Mouse (Mus musculus): ENCODE data around the gene Fcer1g. TPM values are rescaled to one million over a fixed set of nuclear protein-coding genes. Genes with fewer than 3 reads are reported as not detected.

Fcer1g gene
- polyA plus RNA-seq, 1 experiment from 2014 or later, result 37.2 TPM

DNA sequence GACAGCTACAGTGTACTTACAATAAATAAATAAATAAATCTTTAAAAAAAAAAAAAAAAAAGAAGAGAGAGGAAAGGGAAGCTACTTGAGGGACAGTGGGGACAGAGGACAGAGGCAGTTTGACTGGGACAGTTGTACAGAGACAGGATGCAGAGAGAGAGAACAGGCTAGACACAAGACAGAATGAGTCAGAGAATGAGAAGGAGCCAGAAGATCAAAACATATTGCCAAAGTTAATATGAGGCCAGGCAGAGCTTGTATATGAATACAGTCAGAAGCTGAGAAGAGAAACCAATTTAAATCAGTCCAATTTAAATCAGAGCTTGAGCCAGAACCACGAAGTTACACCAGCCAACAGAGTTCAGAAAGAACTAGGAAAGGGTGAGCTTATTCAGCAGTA is 34.2 kb upstream of the Fcer1g start:
- no peaks in the 10 kb centered on the region for H3K9me3 ChIP-seq (ENCODE audit: low read length)
- H3K27ac ChIP-seq (ENCODE audit: low read length), result no peak overlapping the region
- no peak for ATAC-seq (ENCODE audit: low FRiP score, low TSS enrichment)
- H3K36me3 ChIP-seq (ENCODE audit: insufficient read depth, low read length), result peaks cover 8% of the 10 kb centered on the region
- WGBS, result 63% methylated on average over 1 of the region's 1 CpGs
- peaks cover 11% of the 10 kb centered on the region for H3K4me1 ChIP-seq (ENCODE audit: insufficient read depth, low read length)
- H3K4me3 ChIP-seq (ENCODE audit: low read length), result no peak overlapping the region
- H3K27me3 ChIP-seq (ENCODE audit: insufficient read depth, low read length), result no peaks in the 10 kb centered on the region
- H3K4me2 ChIP-seq (replicated peaks; ENCODE audit: low read depth, low read length), result no peak overlapping the region
- no peak overlapping the region for H3K9ac ChIP-seq (replicated peaks; ENCODE audit: low read length)

DNA sequence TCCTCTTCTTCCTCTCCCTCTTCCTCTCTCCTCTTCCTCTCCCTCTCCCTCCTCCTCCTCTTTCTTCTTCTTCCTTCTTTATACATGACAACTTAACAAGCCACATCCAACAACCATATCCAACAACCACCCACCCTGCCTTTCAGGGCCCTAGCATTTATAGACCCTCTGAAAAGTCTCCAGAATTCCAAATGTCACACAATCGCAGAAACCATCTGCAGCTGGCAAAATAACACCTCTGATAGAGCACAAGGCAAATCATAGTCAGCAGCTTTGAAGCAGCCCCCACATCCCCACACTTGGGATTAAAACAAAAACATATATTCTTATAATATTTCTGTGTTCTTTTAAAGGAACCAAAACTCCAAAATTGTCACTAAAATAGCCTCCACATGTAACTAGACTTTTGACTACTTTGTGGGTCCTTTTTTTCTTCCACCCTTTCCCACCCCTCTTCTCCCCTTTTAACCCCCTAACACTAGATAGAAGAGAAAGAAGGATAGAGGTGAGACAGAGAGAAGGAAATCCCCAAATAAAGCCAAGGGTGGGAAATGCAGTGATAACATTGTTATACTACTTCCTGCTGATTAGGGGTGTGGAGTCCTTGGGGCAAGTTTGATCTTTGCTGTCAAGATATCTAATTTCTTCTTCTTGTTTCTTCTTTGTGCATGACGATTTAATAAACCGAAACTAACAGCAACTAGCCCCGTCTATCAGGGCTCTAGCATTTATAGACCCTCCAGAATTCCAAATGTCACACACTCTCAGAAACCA is 32.0 kb upstream of the Fcer1g start:
- Histone ChIP-seq H3K4me1 (ENCODE audit: insufficient read depth, low read length) (peaks cover 12% of the 10 kb centered on the region), H3K9me3 (ENCODE audit: low read length) (no peaks in the 10 kb centered on the region), H3K9ac (replicated peaks; ENCODE audit: low read length) (no peak overlapping the region), H3K4me3 (ENCODE audit: low read length) (no peak overlapping the region), H3K27ac (ENCODE audit: low read length) (no peak overlapping the region), H3K36me3 (ENCODE audit: insufficient read depth, low read length) (no peaks in the 10 kb centered on the region), H3K4me2 (replicated peaks; ENCODE audit: low read depth, low read length) (no peak overlapping the region), H3K27me3 (ENCODE audit: insufficient read depth, low read length) (no peaks in the 10 kb centered on the region)
- no peak for ATAC-seq (ENCODE audit: low FRiP score, low TSS enrichment)
- WGBS, result 59% methylated on average over 4 of the region's 4 CpGs

DNA sequence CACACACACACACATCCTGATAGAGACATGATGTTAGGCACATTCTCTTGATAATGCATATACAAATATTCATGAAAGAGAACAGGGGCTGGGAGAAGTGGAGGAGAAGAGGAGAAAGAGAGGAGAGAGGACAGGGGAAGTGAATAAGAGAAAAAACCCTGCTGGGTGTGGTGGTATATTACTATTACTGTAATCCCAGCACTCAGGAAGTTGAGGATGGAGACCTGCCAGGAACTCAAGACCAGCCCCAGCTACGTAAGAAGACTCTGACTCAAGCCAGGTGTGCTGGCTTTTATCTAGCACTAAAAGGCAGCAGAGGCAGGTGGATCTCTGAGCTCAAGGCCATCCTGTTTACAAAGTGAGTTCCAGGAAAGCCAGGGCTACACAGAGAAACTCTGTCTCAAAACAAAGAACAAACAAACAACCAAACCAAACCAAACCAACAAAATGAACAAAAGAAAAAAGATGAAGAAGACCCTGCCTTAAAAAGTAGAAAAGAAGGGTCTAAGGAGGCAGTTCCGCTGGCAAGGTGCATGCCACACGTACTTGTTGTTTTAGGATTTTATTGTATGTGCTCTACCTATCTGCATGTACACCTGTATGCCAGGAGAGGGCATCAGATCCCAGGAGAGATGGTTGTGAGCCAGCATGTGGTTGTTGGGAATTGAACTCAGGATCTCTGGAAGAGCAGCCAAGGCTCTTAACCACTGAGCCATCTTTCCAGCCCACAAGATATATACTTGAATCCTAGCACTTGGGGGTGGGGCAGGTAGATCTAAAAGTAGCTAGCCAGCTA is 29.7 kb upstream of the Fcer1g start:
- H3K27ac ChIP-seq (ENCODE audit: low read length), result peak overlapping the region; percentile 94

DNA sequence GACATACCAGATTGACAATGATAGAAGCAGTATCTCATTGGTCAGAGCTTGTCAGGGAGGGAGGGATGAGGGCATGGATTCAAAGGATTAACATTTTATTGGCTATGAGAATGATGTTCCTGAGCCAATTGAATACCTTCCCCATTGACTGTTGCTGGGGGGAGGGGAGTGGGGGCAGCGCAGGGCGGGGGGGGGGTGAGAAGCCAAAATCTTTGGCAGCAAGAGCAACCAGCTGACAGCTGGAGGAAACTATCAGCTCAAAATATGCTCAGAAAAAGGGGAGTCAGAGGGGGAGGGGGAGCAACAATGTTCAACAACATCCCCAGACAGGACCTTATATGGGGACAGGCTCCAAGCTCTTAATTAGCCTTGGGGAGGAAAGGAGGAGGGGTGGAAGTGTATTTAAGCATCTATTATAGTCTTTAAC is 29.0 kb upstream of the Fcer1g start:
- Histone ChIP-seq H3K36me3 (ENCODE audit: insufficient read depth, low read length) (peaks cover 5% of the 10 kb centered on the region; the same call in 1 of the 2 replicates), H3K27me3 (ENCODE audit: insufficient read depth, low read length) (no peaks in the 10 kb centered on the region), H3K4me1 (ENCODE audit: insufficient read depth, low read length) (peaks cover 8% of the 10 kb centered on the region), H3K9ac (replicated peaks; ENCODE audit: low read length) (no peak overlapping the region), H3K27ac (ENCODE audit: low read length) (peak overlapping the region; percentile 94), H3K9me3 (ENCODE audit: low read length) (no peaks in the 10 kb centered on the region), H3K4me3 (ENCODE audit: low read length) (no peak overlapping the region), H3K4me2 (replicated peaks; ENCODE audit: low read depth, low read length) (peak overlapping the region; percentile 28)
- WGBS, result 8% methylated on average over 2 of the region's 2 CpGs
- ATAC-seq (ENCODE audit: low FRiP score, low TSS enrichment), result peak; percentile 89

More for the DNA sequence above, 29.7 kb upstream of the Fcer1g start:
- Histone ChIP-seq H3K4me1 (ENCODE audit: insufficient read depth, low read length) (peaks cover 8% of the 10 kb centered on the region), H3K27me3 (ENCODE audit: insufficient read depth, low read length) (no peaks in the 10 kb centered on the region), H3K4me2 (replicated peaks; ENCODE audit: low read depth, low read length) (no peak overlapping the region; the same call in 1 of the 2 replicates), H3K36me3 (ENCODE audit: insufficient read depth, low read length) (peaks cover 2% of the 10 kb centered on the region; the same call in 1 of the 2 replicates), H3K9ac (replicated peaks; ENCODE audit: low read length) (no peak overlapping the region), H3K4me3 (ENCODE audit: low read length) (no peak overlapping the region), H3K9me3 (ENCODE audit: low read length) (no peaks in the 10 kb centered on the region)
- WGBS, result 85% methylated on average over 3 of the region's 3 CpGs
- ATAC-seq (ENCODE audit: low FRiP score, low TSS enrichment), result 0 out of 2 replicates have a peak, but pooled peaks have one; percentile 1

DNA sequence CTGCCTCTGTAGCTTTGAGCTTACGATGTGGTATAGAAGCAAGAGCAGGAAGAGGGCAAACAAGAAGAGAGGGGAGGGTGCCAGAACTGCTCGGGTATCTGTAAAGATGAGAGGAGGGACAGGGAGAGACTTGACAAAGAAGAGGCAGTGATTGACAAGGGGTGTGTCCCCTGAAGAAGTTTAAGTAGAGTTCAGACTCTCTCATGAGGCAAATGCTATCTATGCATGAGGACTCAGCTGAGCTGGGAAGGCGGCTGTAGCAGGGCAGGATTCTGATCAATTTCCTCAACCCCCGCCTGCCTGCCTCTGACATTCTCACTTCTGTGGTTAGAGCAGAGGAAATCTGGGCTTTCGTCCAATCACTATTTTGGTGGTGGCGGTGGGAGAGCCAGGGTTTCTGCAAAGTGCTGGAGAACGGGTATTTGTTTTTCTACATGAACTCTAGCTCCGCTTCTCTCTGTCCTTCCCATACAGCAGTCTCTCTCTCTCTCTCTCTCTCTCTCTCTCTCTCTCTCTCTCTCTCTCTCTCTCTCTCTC is 28.5 kb upstream of the Fcer1g start:
- H3K9ac ChIP-seq (replicated peaks; ENCODE audit: low read length), result peak overlapping the region; percentile 58
- WGBS, result 4% methylated on average over 8 of the region's 8 CpGs
- no peaks in the 10 kb centered on the region for H3K27me3 ChIP-seq (ENCODE audit: insufficient read depth, low read length)
- peaks cover 6% of the 10 kb centered on the region; the same call in 1 of the 2 replicates for H3K36me3 ChIP-seq (ENCODE audit: insufficient read depth, low read length)
- peak overlapping the region; percentile 90 for H3K27ac ChIP-seq (ENCODE audit: low read length)
- H3K9me3 ChIP-seq (ENCODE audit: low read length), result no peaks in the 10 kb centered on the region
- peak; percentile 85 for ATAC-seq (ENCODE audit: low FRiP score, low TSS enrichment)
- peak overlapping the region; percentile 19 for H3K4me3 ChIP-seq (ENCODE audit: low read length)
- H3K4me2 ChIP-seq (replicated peaks; ENCODE audit: low read depth, low read length), result peak overlapping the region; percentile 28
- H3K4me1 ChIP-seq (ENCODE audit: insufficient read depth, low read length), result peaks cover 8% of the 10 kb centered on the region

DNA sequence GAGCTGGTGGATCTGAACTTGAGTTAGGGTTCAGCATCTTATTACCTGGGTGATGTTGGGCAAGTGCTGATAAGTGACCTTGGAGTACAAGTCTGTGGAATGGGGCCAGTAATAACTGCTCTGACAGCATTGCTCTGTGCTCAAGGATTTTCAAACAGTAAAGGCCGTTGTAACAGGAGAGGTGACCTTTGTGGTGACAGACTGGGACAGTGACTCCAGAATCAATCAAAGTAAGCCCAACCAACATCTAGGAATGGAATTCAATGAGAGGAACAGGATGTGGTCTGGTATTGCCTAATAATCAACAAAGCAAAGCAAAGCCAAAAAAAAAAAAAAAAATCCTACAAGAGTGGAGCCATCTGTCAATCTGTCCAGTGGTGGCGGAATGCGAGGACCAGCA is 26.2 kb upstream of the Fcer1g start:
- H3K27me3 ChIP-seq (ENCODE audit: insufficient read depth, low read length), result no peaks in the 10 kb centered on the region
- no peaks in the 10 kb centered on the region for H3K9me3 ChIP-seq (ENCODE audit: low read length)
- H3K27ac ChIP-seq (ENCODE audit: low read length), result no peak overlapping the region
- WGBS, result 44% methylated on average over 3 of the region's 3 CpGs
- peaks cover 8% of the 10 kb centered on the region for H3K4me1 ChIP-seq (ENCODE audit: insufficient read depth, low read length)
- H3K36me3 ChIP-seq (ENCODE audit: insufficient read depth, low read length), result peaks cover 9% of the 10 kb centered on the region; the same call in 1 of the 2 replicates
- no peak overlapping the region for H3K4me2 ChIP-seq (replicated peaks; ENCODE audit: low read depth, low read length)
- ATAC-seq (ENCODE audit: low FRiP score, low TSS enrichment), result no peak
- no peak overlapping the region for H3K4me3 ChIP-seq (ENCODE audit: low read length)
- H3K9ac ChIP-seq (replicated peaks; ENCODE audit: low read length), result no peak overlapping the region

DNA sequence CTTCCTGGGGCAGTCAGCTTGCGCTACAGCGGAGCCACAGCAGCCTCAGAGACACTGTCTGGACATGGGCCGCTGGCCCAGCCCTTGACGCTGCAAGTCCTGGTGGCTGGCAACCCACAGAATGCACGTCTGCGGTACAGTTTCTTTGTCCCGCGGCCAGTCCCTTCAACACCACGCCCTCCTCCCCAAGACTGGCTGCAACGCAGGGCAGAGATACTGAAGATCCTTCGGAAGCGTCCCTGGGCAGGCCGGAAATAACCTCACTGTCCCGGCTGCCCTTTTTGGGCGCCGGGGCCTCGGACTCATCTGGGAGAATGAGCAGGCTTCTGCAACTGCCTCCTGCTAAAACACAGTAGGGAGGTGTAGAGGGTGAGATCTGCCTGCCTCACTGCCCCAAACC is 24.8 kb upstream of the Fcer1g start:
- WGBS, result 83% methylated on average over 17 of the region's 17 CpGs
- H3K4me1 ChIP-seq (ENCODE audit: insufficient read depth, low read length), result peaks cover 8% of the 10 kb centered on the region
- no peak overlapping the region for H3K9ac ChIP-seq (replicated peaks; ENCODE audit: low read length)
- no peak overlapping the region for H3K27ac ChIP-seq (ENCODE audit: low read length)
- no peak for ATAC-seq (ENCODE audit: low FRiP score, low TSS enrichment)
- no peaks in the 10 kb centered on the region for H3K27me3 ChIP-seq (ENCODE audit: insufficient read depth, low read length)
- no peak overlapping the region for H3K4me3 ChIP-seq (ENCODE audit: low read length)
- no peak overlapping the region for H3K4me2 ChIP-seq (replicated peaks; ENCODE audit: low read depth, low read length)
- peaks cover 12% of the 10 kb centered on the region for H3K36me3 ChIP-seq (ENCODE audit: insufficient read depth, low read length)
- no peaks in the 10 kb centered on the region for H3K9me3 ChIP-seq (ENCODE audit: low read length)

DNA sequence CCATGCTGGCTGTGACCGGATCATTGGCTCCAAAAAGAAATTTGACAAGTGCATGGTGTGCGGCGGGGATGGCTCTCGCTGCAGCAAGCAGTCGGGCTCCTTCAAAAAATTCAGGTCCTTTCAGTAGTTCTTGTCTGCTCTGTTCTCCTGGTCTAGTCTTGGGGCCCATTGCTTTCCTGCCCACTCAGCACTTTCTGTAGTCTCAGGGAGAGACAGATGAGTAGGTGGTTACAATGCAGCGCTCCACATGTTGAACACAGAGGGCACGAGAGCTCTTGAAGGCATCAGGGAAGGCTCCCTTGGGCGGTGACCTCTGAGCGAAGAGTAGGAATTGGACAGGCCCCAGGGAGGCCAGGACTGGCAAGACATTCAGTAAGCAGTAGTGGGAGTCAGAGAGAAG is 23.6 kb upstream of the Fcer1g start:
- H3K4me2 ChIP-seq (replicated peaks; ENCODE audit: low read depth, low read length), result no peak overlapping the region
- H3K9me3 ChIP-seq (ENCODE audit: low read length), result no peaks in the 10 kb centered on the region
- 90% methylated on average over 9 of the region's 9 CpGs for WGBS
- no peak overlapping the region for H3K4me3 ChIP-seq (ENCODE audit: low read length)
- H3K9ac ChIP-seq (replicated peaks; ENCODE audit: low read length), result no peak overlapping the region
- no peak overlapping the region for H3K27ac ChIP-seq (ENCODE audit: low read length)
- ATAC-seq (ENCODE audit: low FRiP score, low TSS enrichment), result no peak
- peaks cover 12% of the 10 kb centered on the region for H3K36me3 ChIP-seq (ENCODE audit: insufficient read depth, low read length)
- H3K27me3 ChIP-seq (ENCODE audit: insufficient read depth, low read length), result no peaks in the 10 kb centered on the region
- H3K4me1 ChIP-seq (ENCODE audit: insufficient read depth, low read length), result peaks cover 11% of the 10 kb centered on the region

DNA sequence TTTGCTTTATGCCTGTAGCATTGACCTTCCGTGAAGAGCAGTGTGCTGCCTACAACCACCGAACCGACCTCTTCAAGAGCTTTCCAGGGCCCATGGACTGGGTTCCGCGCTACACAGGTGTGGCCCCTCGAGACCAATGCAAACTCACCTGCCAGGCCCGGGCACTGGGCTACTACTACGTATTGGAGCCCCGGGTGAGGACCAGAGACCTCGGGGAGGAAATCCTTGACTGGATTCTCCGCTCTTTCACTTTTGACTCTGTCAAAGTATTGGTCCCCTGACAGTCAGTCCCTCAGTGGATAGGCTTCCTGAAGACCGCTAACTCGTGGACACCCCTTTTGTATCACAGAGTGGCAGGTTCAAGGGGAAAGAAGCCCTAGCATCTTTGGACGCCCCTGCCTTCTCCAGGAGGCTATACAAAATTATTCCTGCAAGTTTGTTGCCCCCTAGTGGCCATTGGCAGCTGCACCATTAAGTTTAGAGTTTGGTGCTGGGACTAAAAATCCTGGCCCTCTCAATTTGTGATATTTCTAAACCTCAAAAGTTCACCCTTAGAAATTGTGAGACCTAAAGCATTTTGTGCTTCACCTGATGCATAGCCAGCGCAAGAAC is 22.9 kb upstream of the Fcer1g start:
- Histone ChIP-seq H3K27me3 (ENCODE audit: insufficient read depth, low read length) (no peaks in the 10 kb centered on the region), H3K4me3 (ENCODE audit: low read length) (no peak overlapping the region), H3K9me3 (ENCODE audit: low read length) (no peaks in the 10 kb centered on the region), H3K9ac (replicated peaks; ENCODE audit: low read length) (no peak overlapping the region), H3K4me2 (replicated peaks; ENCODE audit: low read depth, low read length) (no peak overlapping the region), H3K36me3 (ENCODE audit: insufficient read depth, low read length) (peaks cover 12% of the 10 kb centered on the region), H3K4me1 (ENCODE audit: insufficient read depth, low read length) (peaks cover 13% of the 10 kb centered on the region), H3K27ac (ENCODE audit: low read length) (no peak overlapping the region)
- 71% methylated on average over 15 of the region's 15 CpGs for WGBS
- ATAC-seq (ENCODE audit: low FRiP score, low TSS enrichment), result no peak

Data from kidney, embryonic 16.5 days (tissue).